Mouse (Mus musculus) intestine, embryonic 16.5 days (tissue): ENCODE data around the gene Cbx8. TPM values are rescaled to one million over a fixed set of nuclear protein-coding genes. Genes with fewer than 3 reads are reported as not detected.

Source experiments
- ATAC-seq: fragments of 200-750 bp; cut with Nextera tagmentation; 2 replicates; pipeline ENCODE4 v1.8.0; 2017; ENCODE audit warnings: moderate TSS enrichment, moderate library complexity
- H3K27ac ChIP-seq: fragments of 300-500 bp; sonication (generic); 2 replicates; pipeline ENCODE4 v1.5.1; 2014; ENCODE audit warnings: mild to moderate bottlenecking, low read length
- H3K27me3 ChIP-seq: fragments of 300-500 bp; sonication (generic); replicated peaks from 2 replicates; pipeline ENCODE4 v1.6.1; 2014; ENCODE audit warnings: low read length, control low read depth, mixed read lengths; ENCODE audit not compliant: control insufficient read depth, insufficient read depth
- H3K36me3 ChIP-seq: fragments of 300-500 bp; sonication (generic); 2 replicates; pipeline ENCODE4 v1.6.1; 2014; ENCODE audit warnings: low read length, control low read depth; ENCODE audit not compliant: control insufficient read depth, insufficient read depth
- H3K4me1 ChIP-seq: fragments of 300-500 bp; sonication (generic); 2 replicates; pipeline ENCODE4 v1.6.1; 2014; ENCODE audit warnings: low read length, control low read depth, mixed read lengths; ENCODE audit not compliant: control insufficient read depth, insufficient read depth
- H3K4me2 ChIP-seq: fragments of 300-500 bp; sonication (generic); 2 replicates; pipeline ENCODE4 v1.6.1; 2014; ENCODE audit warnings: low read depth, low read length, control low read depth
- H3K4me3 ChIP-seq: fragments of 300-500 bp; sonication (generic); 2 replicates; pipeline ENCODE4 v1.5.1; 2014; ENCODE audit warnings: mild to moderate bottlenecking, low read length
- H3K9ac ChIP-seq: fragments of 300-500 bp; sonication (generic); 2 replicates; pipeline ENCODE4 v1.6.1; 2014; ENCODE audit warnings: low read depth, low read length
- H3K9me3 ChIP-seq: fragments of 300-500 bp; sonication (generic); 2 replicates; pipeline ENCODE4 v1.6.1; 2016; ENCODE audit warnings: low read length, control low read depth; ENCODE audit not compliant: control insufficient read depth
- WGBS: fragments of 180-500 bp; shearing (Covaris S2); extraction: QIAGEN DNeasy Blood & Tissue Kit; methylation state at CpG from one replicate; pipeline ENCODE4 v1.1.7; 2014; 5-methylcytosine and 5-hydroxymethylcytosine counted together
- polyA plus RNA-seq: library from polyadenylated mRNA; unstranded; fragments of >200 nt; fragmentation: Nextera tagmentation; extraction: Ambion mirVana; gene quantifications from 2 replicates; pipeline ENCODE4 v1.2.1, GENCODE M21; 2015

Gene Cbx8
- polyA plus RNA-seq, 1 experiment from 2014 or later: 8.1 TPM

DNA sequence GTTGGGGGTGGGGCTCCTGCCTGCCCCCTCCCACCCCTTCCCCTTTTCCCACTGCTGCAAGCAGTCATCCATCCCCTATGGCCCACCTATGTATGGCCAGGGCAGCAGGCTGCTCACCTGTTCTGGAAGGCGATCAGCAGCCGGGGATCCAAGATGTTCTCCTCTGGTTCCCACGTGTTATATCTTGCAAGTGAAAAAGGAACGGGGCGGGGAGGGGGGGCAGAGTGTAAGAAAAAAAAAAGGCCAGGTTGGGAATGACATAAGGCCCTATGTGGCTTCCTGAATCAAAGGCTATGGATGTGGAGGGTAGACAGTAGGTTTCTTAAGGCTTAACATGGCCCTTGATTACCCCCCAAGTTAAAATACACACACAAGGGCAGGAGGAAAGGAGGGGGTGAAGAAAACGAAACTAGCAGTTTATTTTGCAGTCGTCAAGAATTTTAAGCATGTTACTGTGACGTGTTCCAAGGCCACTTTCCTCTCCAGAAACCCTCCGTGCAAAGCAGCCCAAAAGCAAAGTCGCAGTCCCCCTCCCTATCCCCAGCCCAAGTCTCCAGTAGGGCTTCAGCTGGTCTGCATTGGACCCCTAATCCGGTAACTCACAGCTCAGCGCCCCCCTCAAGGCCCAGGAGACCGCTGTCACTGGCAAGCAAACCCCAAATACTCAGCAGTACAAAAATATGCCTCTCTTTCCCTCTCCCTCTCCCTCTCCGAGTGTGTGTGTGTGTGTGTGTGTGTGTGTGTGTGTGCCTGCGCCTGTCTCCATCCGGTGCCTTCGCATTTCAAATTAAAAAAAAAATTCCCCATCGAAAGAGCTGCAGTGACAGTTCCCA lies 43.9 kb upstream of the Cbx8 start:
- no peak for ATAC-seq
- Histone ChIP-seq H3K9ac (peak overlapping the region; percentile 98), H3K4me2 (peak overlapping the region; percentile 86), H3K4me3 (peak overlapping the region; percentile 92), H3K4me1 (peaks cover 80% of the 10 kb centered on the region), H3K27me3 (peaks cover 19% of the 10 kb centered on the region), H3K9me3 (no peaks in the 10 kb centered on the region), H3K36me3 (peaks cover 13% of the 10 kb centered on the region), H3K27ac (peak overlapping the region; percentile 98)
- WGBS: 3% methylated on average over 17 of the region's 18 CpGs

- H3K4me1 ChIP-seq: peaks cover 80% of the 10 kb centered on the region
- peak overlapping the region; percentile 86 for H3K4me2 ChIP-seq
- no peaks in the 10 kb centered on the region for H3K9me3 ChIP-seq
- peaks cover 12% of the 10 kb centered on the region for H3K27me3 ChIP-seq
- H3K36me3 ChIP-seq: peaks cover 13% of the 10 kb centered on the region
- H3K27ac ChIP-seq: peak overlapping the region; percentile 98
- WGBS: 15% methylated on average over 28 of the region's 28 CpGs
- ATAC-seq: no peak
- peak overlapping the region; percentile 98 for H3K9ac ChIP-seq
- H3K4me3 ChIP-seq: peak overlapping the region; percentile 92
These were observed 43.1 kb upstream of the Cbx8 start for GRCm38 (mm10) chr11:119083724-119084445.

DNA sequence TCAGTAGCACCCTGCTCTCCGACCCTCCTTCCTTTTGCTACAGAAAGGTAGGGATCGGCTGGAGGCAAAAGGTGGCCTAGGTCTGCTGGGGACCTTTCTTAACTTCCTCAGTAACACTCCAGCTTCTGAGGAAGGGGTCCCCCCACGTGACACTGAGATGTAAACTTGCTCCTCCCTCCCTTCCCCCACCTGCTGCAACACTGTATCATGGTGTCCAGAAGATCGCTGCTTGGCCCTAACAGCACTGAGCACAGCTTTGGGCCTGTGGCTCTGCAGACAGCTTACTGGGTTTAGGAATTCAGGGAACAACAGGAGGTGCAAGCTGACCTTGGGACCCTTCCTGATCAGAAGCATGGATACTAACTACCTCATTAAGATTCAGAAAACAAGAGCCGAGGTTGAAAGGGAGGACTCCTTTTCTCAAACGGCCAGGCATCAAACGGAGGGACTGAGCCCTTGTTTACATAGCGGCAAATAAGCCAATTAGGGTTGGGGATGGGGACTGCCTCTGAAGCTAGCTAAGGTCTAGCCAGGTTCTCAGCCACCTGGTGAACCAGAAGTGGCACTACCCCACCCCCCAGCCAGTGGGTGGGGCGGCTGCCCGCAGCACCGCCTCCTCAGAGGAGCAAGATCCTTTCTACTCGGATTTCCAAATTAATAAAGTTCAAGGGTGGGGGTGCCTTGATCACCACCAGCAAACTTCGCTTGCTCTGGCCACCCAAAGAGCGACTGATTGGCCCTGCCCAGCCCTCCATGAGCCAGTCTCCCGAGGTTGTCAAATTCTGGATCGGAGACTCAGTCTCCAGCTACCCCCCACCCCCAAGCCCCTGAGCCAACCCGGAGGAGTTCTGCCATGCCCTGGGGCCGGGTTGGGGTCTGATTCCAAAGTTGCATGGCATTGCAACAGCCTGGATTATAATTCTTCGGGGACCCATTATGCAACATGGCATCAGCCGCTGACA lies 42.1 kb upstream of the Cbx8 start:
- WGBS: 35% methylated on average over 20 of the region's 20 CpGs
- Histone ChIP-seq H3K36me3 (peaks cover 13% of the 10 kb centered on the region), H3K4me3 (peak overlapping the region; percentile 92), H3K9ac (0 out of 2 replicates have a peak overlapping the region, but pooled peaks have one; percentile 98), H3K9me3 (no peaks in the 10 kb centered on the region), H3K4me1 (peaks cover 78% of the 10 kb centered on the region), H3K27me3 (peaks cover 4% of the 10 kb centered on the region; the same call in 1 of the 2 replicates), H3K4me2 (peak overlapping the region; percentile 86), H3K27ac (no peak overlapping the region)
- no peak for ATAC-seq

DNA sequence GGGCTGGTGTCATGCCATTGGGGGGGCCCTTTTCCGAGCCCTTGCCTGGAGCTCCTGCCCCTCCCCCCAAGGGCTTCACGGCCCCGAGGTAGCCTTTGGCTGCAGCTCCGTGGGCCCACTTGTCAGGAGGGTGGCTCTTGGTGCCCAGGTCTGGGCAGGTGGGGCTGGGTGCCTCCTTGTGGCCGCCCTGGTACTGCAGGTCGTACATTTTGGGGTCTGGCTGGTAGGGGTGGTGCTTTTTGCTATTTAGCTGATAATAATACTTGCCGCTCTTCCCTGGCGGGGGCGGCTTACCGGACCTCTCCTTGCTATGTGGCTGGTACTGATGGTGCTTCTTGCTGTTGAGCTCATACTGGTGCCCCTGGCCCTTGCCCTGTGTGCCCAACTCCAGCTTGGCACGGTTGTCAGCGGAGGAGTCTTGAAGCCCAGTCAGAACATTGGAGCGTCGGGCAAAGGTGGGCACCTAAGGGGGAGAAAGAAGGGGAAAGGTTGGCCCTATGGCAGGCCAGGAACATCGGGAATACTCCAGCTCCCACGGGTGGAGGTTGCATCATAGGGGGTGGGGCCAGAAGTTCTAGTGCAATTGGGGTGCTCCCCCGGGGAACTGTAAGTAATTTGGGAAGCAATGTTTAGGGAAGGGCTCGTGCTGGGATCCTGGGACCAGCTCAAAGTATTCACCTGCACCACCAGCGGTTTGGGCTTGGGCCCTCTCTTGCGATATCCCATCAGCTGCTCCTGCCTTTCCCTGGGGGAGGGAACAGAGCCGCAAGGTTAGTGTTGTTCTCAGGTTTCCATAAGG lies 41.3 kb upstream of the Cbx8 start:
- H3K36me3 ChIP-seq: peaks cover 13% of the 10 kb centered on the region
- no peaks in the 10 kb centered on the region for H3K9me3 ChIP-seq
- H3K9ac ChIP-seq: no peak overlapping the region
- no peak overlapping the region for H3K27ac ChIP-seq
- H3K4me2 ChIP-seq: no peak overlapping the region
- 49% methylated on average over 21 of the region's 21 CpGs for WGBS
- no peak overlapping the region for H3K4me3 ChIP-seq
- no peaks in the 10 kb centered on the region for H3K27me3 ChIP-seq
- ATAC-seq: no peak
- peaks cover 70% of the 10 kb centered on the region for H3K4me1 ChIP-seq

- ATAC-seq: no peak
- Histone ChIP-seq H3K9me3 (no peaks in the 10 kb centered on the region), H3K4me1 (peaks cover 63% of the 10 kb centered on the region), H3K36me3 (peaks cover 13% of the 10 kb centered on the region), H3K4me2 (no peak overlapping the region), H3K27me3 (no peaks in the 10 kb centered on the region), H3K27ac (no peak overlapping the region), H3K4me3 (no peak overlapping the region; the same call in 1 of the 2 replicates), H3K9ac (no peak overlapping the region)
- whole genome bisulfite sequencing: 68% methylated on average over 47 of the region's 47 CpGs
These were observed 40.5 kb upstream of the Cbx8 start for GRCm38 (mm10) chr11:119081148-119081838.

- Histone ChIP-seq H3K9me3 (no peaks in the 10 kb centered on the region), H3K4me2 (0 out of 2 replicates have a peak overlapping the region, but pooled peaks have one; percentile 12), H3K4me3 (peak overlapping the region; percentile 7; the same call in 1 of the 2 replicates), H3K4me1 (peaks cover 65% of the 10 kb centered on the region), H3K27ac (no peak overlapping the region), H3K36me3 (peaks cover 13% of the 10 kb centered on the region), H3K27me3 (no peaks in the 10 kb centered on the region), H3K9ac (0 out of 2 replicates have a peak overlapping the region, but pooled peaks have one; percentile 19)
- 62% methylated on average over 33 of the region's 33 CpGs for WGBS
- ATAC-seq: no peak
These were observed 39.8 kb upstream of the Cbx8 start for GRCm38 (mm10) chr11:119080461-119081147.

DNA sequence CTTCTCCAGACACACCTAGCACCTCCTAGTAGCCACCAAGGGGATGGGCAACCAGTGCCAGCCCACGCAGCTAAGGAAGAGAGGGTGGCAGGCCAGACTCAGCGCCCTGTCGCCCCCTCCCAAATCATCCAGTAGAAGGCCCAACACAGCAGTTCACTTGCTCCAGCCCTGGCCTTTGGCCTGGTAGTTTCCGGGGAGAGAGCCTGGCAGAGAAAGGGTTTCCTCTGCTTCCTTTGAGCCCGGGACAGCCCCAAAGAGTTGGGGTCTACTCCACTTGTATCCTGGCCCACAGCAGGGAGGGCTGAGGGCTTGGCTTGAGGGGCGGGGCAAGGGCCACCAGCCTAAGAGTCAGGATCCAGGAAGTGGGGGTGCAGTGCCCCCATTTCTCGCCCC lies 38.7 kb upstream of the Cbx8 start:
- ATAC-seq: no peak; the same call in 1 of the 2 replicates
- H3K4me2 ChIP-seq: peak overlapping the region; percentile 44
- peak overlapping the region; percentile 38 for H3K9ac ChIP-seq
- peak overlapping the region; percentile 24 for H3K4me3 ChIP-seq
- H3K4me1 ChIP-seq: peaks cover 61% of the 10 kb centered on the region
- H3K9me3 ChIP-seq: no peaks in the 10 kb centered on the region
- H3K36me3 ChIP-seq: peaks cover 13% of the 10 kb centered on the region
- WGBS: 45% methylated on average over 7 of the region's 7 CpGs
- H3K27me3 ChIP-seq: no peaks in the 10 kb centered on the region
- H3K27ac ChIP-seq: peak overlapping the region; percentile 78
